Mouse (Mus musculus): ENCODE measurements around the gene Crygd.
"Not testable (repeated sequence)": the region's sequence is repeated elsewhere in the genome, so short reads cannot be mapped to it uniquely, and the experiment has no call there.

The Crygd gene

DNA sequence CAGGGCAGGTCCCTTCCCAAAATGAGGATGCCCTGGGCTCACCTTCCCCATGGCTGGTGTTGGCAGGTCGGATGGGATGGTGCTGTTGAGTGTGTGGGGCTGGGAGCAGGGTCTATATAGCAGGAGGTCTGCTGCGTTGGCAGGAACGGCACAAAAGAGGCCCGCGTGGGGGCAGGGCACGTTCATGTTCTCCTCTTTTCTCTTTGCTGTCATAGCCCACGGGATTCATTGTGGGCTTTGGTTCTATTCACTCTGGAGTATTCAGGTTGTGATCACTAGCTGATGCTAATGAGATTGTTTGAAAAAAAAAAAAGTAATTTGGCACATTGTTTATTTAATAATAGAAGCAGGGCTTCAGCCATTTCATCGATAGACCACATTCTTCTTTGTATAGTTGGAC lies at the start of gene Crygd:
Gene Crygd (minus strand): TSS at position 101 of the 400 bp plus-strand sequence.
- no peak for DNase-seq

DNA sequence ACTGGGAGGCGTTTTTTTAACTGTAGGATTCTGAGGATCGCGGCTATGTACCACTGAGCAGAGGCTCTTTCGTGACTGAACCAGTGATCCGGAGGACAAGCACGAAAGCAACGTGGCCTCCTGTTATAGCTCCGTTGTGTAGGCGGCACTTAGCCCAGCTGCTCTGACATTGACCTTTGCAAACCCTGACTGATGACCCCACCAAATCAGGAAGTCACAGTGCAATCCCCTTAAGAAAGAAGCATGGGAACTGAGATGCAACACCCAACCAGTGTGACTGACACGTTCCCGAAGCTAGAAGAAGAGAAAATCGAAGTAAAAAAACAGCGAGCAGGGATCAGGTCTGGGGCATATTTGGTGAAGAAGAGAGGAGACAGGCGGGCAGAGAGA lies 49.5 kb upstream of the Crygd start:
- peak; percentile 36 for DNase-seq

- DNase-seq, result peak; percentile 72
These were observed 49.0 kb upstream of the Crygd start for GRCm38 (mm10) chr1:65112031-65112806.

GRCm38 (mm10) chr1:65109756-65110435 lies 46.6 kb upstream of the Crygd start:
- no peak for DNase-seq

DNA sequence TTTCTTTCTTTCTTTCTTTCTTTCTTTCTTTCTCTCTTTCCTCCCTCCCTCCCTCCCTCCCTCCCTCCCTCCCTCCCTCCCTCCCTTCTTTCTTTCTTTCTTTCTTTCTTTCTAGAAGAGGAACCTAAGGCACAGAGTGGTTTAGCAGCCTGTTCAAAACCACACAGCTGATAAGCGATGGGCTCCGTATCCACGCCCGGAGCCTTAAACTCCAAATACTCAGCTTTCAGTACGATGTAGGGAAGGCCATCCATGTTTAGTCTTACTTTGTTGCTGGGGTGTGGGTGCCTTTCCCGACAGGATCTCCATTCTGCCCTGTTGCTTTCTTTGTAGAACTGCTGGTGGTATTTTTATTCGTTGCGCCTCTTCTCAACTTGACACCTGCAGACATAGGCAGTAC lies 45.9 kb upstream of the Crygd start:
- DNase-seq, result no peak

DNA sequence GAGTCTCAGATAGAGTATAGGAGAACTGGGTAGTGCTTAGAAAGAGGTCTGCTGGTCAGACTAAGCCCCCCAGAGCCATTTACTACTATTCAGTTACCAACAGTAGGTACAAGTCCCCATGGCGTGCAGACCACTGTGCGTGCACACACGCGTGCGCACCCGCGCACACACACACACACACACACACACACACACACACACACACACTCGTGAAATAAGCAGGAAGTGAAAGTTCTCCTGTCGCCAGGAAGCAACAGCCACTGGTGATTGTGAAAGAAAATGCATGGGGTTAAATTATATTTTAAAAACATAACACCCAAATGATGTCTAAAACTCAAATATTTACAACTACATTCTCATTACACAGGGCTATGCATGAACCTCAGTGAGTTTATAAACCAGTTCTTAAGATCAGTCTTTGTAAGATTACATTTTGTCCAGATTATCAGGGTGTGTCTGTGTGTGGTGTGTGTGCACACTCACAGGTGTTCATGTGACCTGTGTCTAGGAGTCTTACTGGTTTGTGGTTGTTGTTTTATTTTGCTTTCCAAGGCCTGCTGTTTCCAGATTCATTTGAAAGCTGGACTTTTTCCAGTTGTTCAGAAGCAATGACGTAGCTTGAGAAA lies 44.5 kb upstream of the Crygd start:
- no peak for DNase-seq

- DNase-seq, result no peak
These were observed 40.0 kb upstream of the Crygd start, which contains the start of gene Cryga for GRCm38 (mm10) chr1:65103273-65103672. Gene Cryga (minus strand): TSS chr1:65103373.

- no peak for DNase-seq
These were observed 33.7 kb upstream of the Crygd start for GRCm38 (mm10) chr1:65096953-65097352.

GRCm38 (mm10) chr1:65091566-65091965 lies 28.3 kb upstream of the Crygd start:
- no peak for DNase-seq

DNA sequence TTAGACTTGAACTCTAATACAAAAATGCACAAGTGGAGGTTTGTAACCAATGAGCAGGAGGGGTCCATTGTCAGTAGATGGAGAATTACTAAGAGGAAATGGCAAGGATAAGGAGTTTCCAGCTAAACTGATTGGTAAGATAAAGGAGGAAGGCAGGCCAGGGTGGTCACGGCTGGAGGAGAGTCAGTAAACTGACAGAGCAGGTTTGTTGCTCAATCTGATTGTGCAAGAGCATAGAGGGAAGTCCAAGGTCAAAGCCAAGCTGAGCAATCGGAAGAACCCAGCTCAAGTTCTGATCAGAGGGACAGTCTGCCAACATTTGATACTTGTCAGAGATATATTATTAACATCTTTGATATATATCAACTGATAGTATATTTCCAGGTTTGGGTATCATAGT lies 27.1 kb upstream of the Crygd start:
- no peak for DNase-seq

DNA sequence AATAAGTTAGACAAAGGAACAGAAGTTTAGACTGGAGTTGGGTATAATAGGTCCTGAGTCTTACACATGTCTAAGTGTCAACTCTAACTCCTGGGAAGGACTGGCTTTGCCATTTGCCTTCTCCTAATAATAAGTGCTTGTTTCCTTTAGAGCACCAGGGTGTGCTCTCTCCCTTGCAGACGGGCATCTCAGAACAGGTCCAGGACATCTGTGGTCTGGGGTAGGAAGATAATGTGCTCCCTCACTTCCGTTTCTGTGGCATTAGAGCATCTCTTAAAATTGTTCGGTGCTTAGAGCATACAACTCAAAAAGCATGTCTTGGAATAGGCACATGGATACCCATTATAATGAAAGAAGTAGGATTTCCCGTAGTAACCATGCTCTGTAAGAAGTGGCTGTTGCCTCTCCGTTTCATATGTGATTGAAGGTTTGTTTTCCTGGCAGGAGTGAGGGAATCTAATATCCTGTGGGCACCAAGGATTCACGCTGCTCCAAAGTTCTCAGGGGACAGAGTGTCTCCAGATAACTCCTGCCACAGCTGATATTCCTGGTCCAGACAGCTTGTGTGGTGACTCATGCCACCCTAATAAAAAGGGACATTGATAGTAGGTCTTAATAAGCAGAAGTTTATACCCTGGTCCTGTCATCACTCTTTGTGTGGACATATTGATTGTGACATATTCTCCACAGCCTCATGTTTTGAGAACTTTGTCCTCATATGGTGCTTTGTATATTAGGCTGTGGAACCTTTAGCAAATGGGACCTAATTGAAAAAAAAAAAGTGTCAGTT lies 25.5 kb upstream of the Crygd start:
- no peak for DNase-seq

DNA sequence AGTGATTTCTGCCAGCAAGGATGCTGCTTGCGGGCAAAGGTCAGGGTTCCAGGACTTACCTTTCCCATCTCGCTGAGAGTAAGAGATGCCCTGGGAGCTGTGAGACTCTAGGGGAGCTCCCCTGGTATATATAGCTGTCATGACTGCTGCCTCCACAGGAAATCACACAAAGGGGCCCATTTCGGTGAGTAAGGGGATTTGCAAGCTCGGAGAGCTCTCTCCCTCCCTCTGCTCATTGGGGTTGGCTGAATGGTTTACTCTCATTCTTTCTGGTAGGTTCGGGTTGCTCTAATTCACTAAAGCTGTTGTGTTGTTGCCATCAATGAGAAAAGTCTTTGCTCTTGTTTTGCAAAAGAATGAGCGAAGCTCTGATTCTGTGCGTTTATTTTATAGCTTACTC lies 18.9 kb upstream of the Crygd start, which contains the start of gene Crygb:
Gene Crygb (minus strand): TSS at position 101 of the 400 bp plus-strand sequence.
- DNase-seq, result no peak

- no peak for DNase-seq
These were observed 12.4 kb upstream of the Crygd start for GRCm38 (mm10) chr1:65075607-65076006.

DNA sequence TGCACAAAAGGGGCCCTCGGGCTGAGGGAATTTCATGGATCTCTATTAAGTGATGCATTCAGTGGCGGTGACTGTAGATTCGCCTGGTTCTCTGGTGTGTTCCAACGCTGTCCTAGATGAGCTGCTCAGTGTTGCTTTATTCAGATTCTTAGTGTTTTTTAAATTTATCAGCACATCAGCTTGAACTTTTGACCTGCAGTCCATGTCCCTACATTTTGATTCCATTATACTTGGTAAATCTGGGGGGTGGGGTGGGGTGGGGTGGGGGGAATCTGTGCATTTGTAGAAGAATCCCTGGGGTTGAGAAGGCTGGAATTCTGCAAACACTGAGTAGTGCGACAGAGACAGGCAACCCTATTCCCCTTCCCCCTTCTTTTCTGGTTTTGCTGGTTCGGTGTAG lies 10.3 kb upstream of the Crygd start, which contains the start of gene Crygc:
Gene Crygc (minus strand): TSS at position 101 of the 400 bp plus-strand sequence.
- no peak for DNase-seq

DNA sequence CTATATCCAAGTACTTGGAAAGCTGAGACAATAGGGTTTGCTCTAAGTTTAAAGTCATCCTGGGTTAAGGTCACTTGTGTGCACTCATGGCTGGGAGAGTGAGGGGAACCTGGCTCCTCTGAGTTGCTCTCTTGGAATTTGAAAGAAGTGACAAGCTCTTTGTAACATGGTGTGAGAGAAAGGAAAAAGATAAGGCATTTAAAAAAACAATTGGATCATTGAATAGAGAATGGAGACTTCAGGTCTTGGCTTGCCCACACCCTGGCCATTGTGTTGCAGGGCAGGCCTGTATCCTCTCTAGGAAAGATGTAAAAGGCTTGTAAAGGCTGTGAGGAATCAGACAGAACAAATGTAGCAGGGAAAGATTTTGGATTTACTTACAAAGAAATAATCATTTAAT lies 4.6 kb upstream of the Crygd start:
- DNase-seq, result no peak

DNA sequence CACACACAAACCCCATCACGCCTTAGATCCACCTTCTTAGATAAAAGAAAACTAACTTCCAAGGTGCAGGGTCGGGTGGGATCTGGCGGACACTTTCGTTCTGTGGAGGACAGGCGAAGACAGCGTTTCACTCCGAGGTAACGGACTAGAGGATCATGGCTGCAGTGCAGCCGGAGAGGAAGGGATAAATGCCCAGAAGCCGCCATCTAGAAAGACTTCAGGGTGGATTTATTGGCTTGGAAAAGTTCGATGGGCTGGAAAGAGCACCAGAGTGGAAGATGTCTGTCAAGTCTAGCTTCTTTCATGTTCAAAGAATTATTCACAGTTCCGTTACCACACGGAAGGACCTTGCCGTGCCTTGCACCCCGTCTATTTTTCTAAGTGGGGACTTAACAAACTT lies 949 bp upstream of the Crygd start:
- DNase-seq, result no peak

DNA sequence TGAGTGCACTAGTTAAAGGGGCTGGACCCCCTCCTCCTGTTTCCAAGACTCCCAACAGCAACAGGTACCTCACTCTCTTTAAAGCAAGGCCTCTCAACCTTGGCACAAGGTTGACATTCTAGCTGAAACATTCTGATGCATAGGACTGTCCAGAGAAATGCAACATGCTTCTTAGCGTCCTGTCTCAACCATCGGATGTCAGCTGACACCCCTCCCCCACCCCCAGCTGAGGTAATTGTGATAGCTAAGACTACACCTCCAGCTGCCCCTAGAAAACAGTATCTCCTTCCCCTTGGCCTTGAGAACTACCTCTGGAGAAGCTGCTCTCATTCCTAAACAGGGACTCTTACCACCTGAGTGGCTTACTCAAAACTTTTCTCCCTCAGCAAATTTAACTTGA lies 11.1 kb downstream of the Crygd start:
- no peak for DNase-seq

DNA sequence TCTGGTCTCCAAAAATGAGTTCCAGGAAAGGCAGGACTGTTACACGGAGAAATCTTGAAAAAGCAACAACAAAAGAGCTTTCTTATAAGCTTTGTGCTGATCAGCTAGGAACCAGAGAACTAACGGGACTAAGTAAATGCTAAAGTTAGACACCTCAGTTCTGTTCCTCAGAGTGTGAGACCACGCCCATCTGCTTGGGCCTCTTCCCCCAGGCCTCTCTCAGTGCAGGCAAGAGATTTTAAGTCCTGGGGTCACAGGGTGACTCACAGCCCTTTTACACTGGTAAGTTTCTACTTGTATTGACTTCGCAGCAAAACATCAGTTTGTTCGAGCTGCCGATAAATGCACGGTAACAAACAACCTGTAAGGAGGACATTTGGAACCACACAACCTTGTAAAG lies 11.6 kb downstream of the Crygd start:
- no peak for DNase-seq

- DNase-seq, result not testable (repeated sequence)
These were observed 12.3 kb downstream of the Crygd start, which contains the start of gene Cryge for GRCm38 (mm10) chr1:65050952-65051351. Gene Cryge (minus strand): TSS chr1:65051149.

- DNase-seq, result peak; percentile 35
These were observed 14.5 kb downstream of the Crygd start for GRCm38 (mm10) chr1:65048781-65049180.

DNA sequence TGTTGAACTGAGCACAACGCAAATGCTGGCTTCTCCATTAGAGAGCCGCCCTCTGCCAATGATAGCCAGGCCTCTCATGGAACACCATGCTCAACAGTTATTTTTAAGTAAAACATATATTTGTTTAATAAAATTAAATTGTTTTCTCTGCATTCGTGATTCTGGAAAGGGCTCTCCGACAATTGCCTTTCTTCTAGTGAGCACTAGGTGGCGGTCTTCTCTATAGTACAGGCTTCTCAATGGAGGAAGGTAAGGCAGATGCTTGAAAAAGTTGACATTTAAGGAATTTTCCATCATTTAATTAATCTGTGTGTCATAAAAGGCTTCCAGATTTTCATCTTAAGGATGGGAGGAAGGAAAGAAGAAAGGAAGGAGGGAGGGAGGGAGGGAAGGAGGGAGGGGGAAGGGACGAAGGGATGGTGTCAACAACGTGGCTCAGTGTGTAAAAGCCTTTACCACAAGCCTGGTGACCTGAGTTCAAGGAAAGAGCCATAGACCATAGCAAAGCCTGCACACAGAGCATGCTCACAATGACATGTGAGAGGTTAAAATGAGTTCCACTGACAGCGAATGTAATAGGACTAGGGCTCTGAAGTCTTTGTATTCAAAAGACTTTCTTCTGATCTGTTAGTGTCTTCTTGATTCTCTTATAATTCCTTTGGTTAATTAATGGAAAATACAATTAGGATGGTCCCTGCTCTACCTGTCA lies 16.7 kb downstream of the Crygd start:
- DNase-seq, result peak; percentile 7

- DNase-seq, result no peak
These were observed 19.8 kb downstream of the Crygd start for GRCm38 (mm10) chr1:65043433-65043832.

Data from kidney, adult 18-20 months (tissue).